Mouse (Mus musculus) embryo, embryonic 11 days (tissue): ENCODE results near the gene Ttll7.

Experiments
- DNase-seq: peaks from one replicate; pipeline ENCODE4 v3.0.0-alpha.2; 2015

Gene Ttll7

DNA sequence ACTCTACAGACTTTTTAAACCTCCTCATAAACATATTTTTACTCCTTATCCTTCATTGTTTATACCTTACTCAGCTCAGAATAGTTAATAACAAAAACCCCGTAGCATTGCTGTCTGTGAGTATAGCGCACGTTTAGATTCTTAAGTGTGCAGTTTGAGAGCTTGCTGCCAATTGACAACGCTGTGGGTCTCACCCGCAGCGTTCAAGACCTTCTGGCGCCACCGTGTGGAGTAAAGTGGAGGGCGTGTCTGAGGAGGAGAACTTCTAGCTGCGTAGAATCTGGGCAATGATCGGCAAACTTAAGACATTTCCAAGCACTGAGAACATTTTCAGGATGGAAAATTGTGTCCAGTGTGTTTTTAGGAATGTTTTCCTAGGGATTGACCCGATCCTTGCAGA lies 62.6 kb downstream of the Ttll7 start:
- DNase-seq: peak; percentile 87

DNA sequence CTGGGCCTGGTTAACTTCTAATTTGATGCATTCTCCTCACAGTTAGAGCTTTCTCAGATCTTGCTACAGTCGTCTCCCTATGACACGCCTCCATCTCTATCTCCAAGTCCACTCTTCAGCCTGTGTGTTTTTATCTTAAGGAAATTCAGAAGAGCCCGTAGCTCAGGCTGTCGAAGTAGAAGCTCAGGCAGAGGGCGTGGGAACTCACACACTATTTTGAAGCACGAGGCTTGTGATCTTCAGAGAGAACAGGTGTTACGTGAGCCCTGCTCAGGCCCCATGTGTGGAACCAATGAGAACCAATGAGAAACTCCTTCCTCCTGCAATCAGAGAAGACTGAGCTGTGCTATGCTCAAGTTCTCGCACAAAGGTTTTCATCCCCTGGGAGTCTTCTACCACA lies 65.7 kb downstream of the Ttll7 start:
- DNase-seq: no peak

DNA sequence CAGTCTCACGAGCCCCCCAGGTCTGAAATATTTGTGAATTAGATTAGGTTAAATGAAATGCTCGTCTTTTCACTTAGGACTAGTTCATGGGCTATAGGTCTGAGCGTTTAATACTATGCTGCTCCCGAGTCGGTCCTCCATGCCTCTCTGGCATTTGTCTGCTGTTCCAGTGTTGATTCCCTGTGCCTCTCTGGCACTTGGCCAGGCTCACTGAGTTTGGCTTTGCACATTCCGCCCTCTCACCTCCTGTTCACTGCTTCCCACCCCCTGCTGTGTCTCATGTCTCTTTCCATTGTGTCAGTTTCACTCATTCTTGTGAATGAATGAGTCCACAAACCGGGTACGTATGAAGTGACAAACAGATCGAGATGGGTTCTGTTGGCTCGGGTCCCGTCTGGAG lies 66.2 kb downstream of the Ttll7 start:
- no peak for DNase-seq

DNA sequence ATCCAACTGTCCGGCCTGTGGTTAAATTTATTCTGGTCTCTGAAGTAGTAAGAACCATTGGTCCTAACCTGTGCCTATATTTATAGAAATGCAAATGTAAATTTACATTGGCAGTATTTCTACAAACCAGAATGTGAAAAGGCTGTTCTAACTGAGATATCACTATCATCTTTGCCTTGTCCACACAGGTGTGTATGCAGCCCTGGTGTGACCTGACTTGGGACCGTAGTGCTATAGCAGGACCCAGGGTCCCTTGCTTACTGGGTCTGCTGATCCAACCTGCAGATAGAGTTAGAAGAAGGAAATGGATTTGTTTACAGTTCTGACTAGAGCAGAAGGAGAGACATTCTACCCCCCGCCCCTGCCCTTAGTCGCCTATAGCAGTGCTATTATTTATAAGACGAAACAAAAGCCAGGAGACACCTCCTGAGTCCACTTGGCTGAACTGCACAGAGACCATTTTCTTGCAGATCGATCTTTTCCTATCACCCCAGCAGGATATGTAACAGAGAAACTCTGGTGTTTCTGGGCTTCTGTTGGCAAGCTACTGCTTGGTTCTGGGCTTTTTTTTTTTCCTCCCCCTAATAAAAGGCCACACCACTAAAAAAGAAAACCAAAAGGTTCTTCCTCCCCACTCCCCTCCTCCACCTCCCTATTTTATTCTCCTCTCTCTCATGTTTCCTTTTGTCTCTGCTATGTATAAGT lies 75.3 kb downstream of the Ttll7 start:
- no peak for DNase-seq

DNA sequence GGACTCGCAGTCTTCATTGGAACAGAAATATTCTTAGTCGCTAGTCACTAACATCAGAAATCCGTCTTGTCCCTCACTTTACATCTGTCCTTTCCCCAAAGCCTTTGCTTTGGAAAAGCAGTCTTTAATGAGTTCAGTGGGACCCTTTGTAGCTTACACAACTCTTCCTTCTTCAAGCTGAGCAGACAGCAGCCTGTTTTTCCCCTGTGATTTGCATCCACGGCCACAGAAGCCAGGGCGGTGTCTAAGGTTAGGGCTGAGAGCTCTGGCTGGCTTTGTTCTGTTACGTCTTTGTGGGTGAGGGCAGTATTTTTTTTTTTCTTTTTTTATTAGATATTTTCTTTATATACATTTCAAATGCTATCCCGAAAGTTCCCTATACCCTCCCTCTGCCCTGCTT lies 76.0 kb downstream of the Ttll7 start:
- DNase-seq: no peak

DNA sequence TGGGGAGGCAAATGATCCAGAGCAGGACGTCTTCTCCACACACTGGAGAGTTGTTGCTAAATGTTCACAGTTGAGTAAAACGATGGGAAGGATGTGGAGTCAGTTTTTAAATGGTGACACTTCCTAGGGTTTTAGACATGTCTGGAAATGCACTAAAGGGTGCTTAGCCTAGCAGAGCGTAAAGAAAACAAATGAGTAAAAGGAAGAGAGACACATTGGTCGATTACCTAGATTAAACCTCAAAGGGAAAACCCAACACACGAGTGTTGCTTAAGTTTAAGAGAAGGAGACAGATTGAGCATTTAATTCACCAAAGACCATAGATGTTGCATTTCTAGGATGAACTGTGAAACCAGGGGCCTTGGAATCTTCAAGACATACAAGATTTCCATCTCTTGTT lies 76.8 kb downstream of the Ttll7 start:
- DNase-seq: no peak

DNA sequence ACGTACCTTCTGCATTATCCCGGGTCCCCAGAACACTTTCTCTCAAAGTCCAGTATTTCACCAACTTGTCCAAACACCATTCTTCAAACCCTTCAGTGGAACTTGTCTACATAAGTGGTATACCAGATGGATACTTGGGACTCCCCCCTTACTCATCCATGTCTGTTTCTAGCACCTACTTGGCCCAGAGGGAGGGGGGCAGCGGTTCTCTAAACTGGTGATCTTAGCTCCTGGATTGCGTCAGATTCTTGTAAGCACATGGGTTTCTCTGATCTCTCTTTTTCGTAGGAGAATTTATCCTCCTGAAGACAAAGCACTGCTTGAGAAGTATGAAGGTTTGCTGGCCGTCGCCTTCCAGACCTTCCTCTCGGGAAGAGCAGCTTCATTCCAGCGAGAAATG lies 79.0 kb downstream of the Ttll7 start:
- no peak for DNase-seq

DNA sequence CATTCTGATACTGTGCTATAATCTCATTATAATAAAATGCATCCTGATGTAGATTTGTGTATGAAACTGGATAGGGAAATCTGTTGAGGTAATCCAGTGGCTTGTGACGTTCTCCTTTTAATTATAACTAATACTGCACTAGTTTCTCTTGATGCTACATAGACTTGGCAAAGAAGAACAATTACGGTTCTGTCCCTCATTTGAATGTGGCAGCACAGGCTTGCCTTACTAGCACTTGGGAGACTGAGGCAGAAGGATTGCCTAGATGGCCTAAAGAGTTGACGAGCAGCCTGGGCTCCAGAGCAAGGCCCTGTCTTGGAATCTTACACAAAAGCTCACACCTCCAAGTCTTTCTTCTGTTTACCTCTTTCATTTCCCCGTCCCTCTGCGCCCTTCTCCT lies 80.3 kb downstream of the Ttll7 start:
- no peak for DNase-seq

DNA sequence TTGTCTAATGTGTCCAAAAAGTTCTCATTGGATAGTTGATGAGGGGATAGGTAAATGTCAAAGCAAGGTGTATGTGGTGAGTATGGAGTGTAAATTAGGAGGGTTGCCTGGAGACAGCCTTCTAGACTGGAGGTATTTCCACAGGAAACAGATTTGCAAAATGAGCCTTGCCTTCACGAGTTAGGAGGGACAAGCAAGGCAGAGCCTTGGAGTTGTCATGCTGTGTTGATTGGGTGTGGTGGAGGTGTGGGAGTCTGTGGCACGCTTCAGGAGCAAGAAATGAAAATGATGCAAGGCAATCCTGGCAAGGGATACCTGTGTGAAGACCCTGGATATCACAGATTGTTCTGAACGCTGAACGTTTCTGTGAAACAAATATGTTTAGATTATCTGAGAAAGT lies 84.7 kb downstream of the Ttll7 start:
- DNase-seq: no peak

DNA sequence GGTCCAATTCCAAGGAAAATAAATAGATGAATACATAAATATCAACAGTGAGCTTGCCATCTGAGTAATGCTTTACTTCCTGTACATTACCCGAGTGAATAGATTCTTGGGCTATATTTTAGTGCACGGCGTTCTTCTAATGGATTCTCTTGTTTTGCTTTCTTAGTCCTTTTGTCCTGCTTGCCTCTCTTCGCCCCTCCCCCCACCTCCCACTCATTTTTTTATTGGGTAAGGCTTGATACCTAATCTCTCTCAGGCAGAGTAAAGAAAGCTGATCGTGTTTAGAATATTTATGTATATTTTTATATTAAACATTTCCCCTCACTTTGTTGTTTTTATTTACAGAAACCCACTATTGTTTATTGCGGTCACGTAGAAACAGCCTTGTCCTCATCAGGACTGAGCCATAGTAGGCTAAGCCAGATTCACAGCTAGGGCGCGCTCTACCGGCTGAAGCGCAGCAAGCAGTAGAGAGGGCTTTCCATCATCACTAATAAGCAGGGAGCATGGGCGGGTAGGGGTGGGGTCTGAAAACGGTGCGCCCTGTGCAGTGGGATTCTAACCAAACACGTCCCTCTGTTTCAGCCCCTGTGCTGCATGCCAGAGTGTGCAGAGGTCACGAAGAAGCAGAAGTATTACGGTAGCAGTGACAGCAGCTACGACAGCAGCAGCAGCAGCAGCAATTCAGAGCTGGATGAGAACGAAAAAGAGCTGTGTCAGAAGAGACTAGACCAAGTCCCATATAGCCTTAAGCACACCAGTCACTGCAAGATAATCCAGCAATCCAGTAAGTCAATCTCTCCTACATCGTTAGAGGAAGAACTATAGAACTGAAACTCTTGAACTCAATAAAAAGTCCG lies 87.5 kb downstream of the Ttll7 start:
- DNase-seq: peak; percentile 76

DNA sequence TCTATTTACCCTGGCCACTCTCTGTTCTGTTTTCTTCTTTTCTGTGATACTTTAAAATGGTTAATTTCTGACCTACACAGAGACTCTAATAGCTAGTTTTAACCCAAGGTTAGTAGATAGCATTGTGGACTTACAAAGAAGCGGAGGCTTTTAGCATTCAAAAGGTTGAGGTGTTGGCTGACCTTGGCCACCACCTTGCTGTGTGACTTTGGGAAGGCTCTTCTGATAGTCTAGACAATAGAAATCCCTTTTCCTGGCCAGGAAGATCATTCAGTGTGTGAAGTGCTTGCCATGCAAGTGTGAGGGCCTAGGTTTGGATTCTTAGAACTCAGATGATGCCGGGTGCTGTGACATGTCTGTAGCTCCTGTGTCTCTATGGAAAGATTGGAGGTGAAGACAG lies 90.9 kb downstream of the Ttll7 start:
- no peak for DNase-seq

DNA sequence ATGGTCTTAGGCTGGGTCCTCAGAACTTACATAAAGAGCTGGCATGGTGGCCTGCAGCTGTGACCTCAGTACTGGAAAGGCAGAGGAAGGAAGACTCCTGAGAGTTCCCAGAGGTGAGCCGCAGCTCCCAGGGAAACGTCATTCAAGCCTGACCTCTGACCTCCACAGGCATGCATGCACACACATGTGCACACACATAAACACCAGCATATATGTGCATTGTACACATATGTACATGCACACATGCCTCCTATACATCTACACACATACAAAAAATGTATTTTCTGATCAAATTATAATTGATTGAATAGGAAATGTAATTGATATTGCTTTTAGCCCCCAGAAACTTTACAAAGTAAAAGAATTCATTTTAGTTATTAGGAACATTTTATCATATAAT lies 93.2 kb downstream of the Ttll7 start:
- DNase-seq: peak; percentile 9

DNA sequence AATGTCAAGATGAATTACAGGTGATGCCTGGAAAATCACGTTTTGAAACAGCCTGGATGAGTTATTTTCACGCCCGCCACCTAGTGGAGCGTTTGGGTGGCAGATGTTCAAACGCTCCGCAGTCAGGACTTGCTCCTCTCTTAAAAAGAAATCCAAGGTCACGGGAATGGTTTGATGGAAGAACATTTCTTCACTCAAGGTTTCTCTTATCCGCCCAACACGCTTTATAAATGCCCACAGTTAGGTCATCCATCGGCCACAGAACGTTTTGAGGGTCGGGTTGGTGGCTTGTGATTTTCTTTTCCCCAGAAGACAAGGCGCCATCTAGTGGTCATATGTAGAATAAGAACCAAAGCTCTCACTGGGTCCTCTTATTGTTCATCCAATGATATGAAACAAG lies 93.7 kb downstream of the Ttll7 start:
- DNase-seq: peak; percentile 86

DNA sequence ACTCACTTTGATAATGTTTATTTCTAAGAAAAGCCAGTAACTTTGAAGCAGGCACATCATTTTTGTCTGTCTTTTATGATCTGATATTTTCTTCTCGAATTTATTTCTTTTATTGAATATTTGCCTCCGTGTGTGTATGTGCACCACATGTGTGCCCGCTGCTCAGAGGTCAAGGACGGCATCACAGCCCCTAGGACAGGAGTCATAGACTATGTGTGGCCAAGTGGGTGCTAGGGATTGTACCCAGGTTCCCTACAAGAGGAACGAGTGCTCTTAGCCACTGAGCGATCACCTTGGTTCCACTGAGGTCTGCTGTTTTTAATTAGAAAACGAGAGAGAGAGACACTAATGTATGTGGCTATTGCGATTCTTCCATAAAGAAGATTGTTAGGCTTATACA lies 94.5 kb downstream of the Ttll7 start:
- DNase-seq: no peak

DNA sequence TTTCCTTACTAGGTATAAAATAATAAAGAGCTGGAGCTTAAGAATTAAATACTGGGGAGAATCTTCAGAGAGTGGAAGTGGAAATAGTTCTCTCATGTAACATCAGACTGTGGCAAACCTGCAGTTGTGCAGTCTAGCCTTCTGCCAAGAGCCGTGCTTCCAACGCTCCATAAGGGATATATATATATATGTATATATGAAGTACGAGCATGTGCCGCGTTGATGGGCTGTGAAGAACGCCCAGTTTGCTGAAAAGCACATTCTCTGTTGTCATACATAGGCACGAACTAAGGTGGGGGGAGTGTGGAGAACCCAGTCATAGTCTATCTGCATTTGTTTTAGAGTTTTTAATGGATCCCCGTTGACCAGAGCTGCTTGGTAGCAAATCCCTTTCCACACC lies 104.6 kb downstream of the Ttll7 start:
- DNase-seq: no peak

DNA sequence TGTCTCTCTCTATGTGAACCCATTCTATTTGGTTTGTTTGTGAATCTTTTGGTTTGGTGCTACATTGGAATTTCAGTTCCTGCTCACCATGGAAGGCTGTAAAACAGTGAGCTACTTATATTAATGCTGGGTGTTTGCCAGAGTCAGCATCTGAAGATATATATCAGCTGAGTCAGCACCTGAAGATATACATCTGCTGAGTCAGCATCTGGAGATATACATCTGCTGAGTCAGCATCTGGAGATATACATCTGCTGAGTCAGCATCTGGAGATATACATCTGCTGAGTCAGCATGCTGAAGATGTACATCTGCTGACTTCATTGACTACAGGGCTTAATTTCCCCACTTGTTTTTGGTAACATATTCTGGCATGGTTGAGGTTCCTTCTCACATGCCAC lies 110.7 kb downstream of the Ttll7 start:
- DNase-seq: no peak

DNA sequence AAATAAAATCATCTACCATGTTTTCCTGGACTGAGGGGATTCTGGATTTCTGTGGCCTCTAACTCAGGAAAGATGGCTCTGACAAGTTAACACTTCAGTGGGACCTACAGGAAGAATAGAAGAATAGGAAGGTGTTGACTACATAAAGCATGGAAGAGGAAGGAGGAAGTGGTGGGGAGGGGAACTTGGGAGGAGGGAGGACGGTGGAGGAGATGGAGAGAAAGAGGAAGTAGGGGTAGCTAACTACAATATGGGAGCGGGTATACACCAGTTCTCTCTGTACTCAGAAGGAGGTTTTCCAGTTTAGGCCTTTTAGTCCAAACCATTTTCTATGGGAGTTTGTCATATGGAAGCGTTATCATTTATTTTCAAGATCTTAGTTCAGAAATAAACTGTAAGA lies 112.2 kb downstream of the Ttll7 start:
- no peak for DNase-seq

DNA sequence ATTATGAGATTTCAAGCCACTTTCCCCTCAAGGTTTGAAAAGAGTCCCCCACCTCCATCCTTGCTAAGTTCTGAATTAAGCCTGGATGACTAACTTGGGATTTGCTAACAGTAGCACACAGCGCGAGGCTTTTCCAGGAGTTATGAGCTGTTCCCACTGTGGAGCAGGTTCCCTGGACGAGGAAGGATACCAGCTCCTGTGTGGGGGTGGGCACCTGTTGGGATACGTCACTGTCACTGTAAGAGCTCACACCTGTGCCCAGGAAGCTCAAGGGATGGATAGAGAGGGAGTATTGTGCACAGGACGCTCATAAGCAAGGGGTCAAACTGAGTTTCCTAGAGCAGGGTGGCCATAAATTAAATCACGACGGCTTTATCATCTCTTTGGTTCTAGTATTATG lies 115.1 kb downstream of the Ttll7 start:
- no peak for DNase-seq

DNA sequence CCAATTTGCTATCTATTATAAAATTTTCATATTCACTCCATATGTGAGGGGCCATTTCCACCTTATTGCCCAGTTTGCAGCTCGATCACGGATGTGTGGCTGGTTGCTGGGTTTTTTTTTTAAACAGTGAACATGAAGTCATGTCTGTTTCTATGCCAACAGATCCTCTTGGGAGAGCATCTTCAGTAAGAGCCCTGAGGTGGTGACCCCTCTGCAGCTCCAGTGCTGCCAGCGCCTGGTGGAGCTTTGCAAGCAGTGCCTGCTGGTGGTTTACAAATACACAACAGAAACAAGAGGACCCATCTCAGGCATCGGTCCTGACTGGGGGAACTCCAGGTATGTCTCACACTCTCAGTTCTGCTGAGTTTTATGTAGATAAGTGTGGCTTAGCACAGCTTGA lies 115.7 kb downstream of the Ttll7 start:
- peak; percentile 33 for DNase-seq

DNA sequence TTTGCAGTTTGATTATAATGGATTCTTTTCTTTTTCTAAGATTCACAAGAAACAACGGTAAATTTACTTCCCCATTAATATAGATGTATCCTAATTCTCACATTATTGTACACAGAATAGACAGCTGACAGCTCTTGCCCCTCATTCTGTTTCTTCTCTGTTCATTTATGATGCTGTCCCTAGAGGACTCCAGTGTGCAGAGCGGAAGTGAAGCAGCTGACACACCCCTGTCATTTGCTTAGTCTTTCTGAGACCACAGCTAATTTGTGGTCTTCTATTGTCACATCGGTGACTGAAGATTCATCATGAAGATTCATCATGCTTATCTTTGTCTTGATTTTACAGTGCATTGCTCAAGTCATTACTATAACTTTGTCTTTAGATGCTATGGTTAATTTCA lies 126.1 kb downstream of the Ttll7 start:
- no peak for DNase-seq

DNA sequence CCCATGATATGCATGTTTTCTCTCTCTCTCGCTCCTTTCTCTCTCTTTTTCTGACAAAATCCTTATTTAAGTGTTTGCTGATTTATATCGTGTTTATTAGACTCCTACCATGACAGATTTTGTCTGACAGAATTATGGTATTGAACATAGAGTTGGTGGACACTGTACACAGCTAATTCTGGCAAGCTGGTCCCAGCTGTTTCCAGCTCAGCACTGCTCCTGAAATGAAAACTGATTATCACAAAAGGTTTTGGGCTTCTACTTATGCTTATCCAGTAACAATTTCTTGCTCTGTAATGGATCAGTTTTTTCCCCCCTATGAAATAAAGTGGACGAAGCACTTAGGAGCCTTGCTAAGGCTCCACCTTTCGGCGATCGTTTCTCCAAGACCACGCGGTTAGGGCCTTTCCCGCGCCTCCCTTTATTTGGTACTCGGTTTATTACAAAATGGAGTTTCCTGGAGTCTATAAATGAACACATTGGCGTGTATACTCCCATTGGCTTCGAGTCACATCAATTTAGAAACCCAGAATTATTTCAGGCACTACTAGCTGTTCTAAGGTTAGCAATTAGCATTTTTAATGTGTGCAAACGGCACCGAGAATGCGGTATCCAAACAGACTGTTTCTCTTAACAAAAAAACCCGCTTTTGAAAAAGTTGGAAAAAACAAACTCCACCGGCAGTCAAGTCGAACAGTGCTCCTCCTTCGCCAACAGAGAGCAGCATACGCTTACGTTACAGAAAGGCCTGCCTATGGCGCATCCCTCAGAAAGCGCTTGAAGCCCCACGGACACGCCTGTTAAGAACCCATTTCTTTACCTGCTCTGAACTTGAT lies 141.9 kb downstream of the Ttll7 start:
- peak; percentile 87 for DNase-seq

DNA sequence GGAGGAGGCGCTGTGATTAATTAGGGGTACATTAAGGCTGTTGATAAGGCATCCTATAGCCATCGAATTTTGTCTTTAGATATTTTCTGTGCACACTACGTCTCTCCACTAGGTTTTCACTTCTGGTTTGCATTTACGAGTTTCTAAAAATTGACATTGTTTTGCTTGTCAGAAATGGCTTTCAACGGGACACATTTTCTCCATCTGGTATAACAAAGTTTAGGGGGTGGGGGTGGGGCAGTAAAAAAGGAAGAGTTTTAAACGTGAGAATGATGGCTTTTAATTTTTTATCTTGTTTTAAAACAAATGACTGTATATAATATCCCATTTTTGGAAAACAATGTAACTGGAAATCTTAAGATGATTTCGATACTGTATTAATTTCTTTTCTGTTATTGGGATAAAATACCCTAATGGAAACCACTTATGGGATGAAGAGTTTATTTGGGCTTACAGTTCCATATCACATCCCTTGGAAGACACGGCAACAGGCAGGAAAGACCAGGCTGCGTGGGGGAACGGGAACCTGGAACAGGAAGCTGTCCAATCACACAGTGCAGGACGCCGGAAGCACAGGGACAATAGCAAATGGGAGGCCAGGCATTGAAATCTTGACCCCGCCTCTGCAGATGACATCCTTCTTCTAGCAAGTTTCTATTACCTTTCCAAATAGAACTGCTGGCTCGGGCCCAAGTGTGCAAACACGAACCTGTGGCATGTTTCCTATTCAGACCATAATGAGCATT lies 142.7 kb downstream of the Ttll7 start:
- DNase-seq: no peak

DNA sequence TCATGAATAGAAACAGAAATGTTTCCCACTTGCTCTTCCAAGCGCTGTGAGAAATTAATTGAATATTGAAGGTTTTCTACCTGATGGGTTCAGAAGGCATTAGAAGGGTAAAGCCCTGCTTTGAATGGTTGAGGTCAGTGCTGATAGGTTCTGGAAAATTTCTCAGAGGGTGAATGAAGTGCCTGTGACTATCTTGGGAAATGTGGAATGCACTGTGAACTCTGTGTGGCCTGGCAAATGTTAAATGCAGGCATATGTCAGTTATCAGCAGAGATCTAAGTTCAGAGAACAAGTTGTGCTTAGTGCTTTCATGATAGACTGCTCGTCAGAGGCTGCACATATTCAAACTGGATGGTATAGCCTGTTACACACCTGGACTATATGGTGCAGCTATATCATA lies 147.0 kb downstream of the Ttll7 start:
- DNase-seq: peak; percentile 14
